Mouse (Mus musculus): ENCODE measurements around the gene Coa6. TPM values are rescaled to one million over a fixed set of nuclear protein-coding genes. Genes with fewer than 3 reads are reported as not detected.

Coa6 gene
- polyA plus RNA-seq (2012; rRNA removed; ENCODE audit: low replicate concordance) = 33.4 and 37.5 TPM in 2 replicates

GRCm38 (mm10) chr8:126422174-126422919 is at the start of gene Coa6:
Gene Coa6 (plus strand): TSS chr8:126422515.

DNA sequence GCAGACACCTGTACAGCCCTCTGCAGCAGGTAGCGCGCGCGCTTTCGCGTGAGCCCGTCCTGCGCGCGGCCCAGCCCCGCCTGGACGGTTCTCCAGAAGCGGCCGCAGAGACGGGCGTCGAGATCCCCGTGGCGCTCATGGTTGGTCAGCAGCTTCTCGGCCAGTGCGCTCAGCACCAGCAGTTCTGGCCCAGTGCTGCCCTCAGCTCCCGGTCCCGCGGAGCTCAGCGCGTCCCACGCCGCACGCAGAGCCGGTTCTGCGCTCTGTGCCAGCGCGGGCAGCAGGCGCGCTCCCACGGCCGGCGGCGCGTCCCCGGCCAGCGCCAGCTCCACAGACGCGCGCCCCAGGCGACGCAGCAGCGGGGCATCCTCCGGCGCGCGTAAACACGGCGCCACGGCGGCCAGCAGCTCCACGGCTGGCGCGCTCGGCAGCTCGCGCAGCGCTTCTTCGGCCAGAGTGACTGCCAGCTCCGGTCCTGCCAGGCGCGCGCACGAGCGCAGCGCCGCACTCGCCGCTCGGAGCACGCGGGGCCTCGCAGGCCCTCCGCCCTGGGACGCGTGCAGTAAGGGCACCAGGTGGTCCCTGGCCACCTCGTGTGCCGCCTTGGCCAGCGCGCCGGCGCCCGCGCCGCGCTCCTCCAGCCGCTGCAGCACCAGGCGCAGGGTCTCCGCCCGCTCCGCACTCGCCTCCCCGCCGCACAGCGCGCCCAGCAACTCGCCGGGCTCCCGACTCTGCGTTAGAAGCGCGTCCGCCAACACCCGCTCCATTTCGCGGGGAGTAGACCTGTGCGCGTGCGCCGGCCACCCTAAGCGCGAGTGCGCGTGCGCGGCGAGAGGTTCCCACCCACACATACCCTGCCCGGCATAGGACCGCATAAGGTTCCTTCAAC is 52.2 kb downstream of the Coa6 start, which contains the start of gene Tarbp1:
Gene Tarbp1 (minus strand): TSS at position 767 of the 889 bp plus-strand sequence.

Other genes with a start within 250 kb of the Coa6 start
- gene Slc35f3, start 124.0 kb upstream of the Coa6 start, polyA plus RNA-seq (2012; rRNA removed; ENCODE audit: low replicate concordance) = 0.30 TPM in 1 of 2 replicates, not detected in the other
- 3.1 and 8.2 TPM in 2 replicates for gene Tarbp1, start 52.5 kb downstream of the Coa6 start, polyA plus RNA-seq (2012; rRNA removed; ENCODE audit: low replicate concordance)
- gene Irf2bp2, start 171.5 kb downstream of the Coa6 start, polyA plus RNA-seq (2012; rRNA removed; ENCODE audit: low replicate concordance) = 34.0 and 64.0 TPM in 2 replicates

All from subcutaneous adipose tissue, adult 2 months (tissue).